Mouse (Mus musculus) midbrain, postnatal 0 days (tissue): ENCODE data around the gene Gm7029. TPM values are rescaled to one million over a fixed set of nuclear protein-coding genes. Genes with fewer than 3 reads are reported as not detected.
"Not testable (repeated sequence)": the region's sequence is repeated elsewhere in the genome, so short reads cannot be mapped to it uniquely, and the experiment has no call there.

ENCODE experiments used
- ATAC-seq: fragments of 200-750 bp; cut with Nextera tagmentation; 2 replicates; pipeline ENCODE4 v1.8.0; 2017; ENCODE audit warnings: moderate number of reproducible peaks, mild to moderate bottlenecking, moderate TSS enrichment, moderate library complexity; ENCODE audit not compliant: low FRiP score
- DNase-seq: peaks from one replicate; pipeline ENCODE4 v3.0.0-alpha.2; 2015; ENCODE audit warnings: low spot score
- H3K27ac ChIP-seq: fragments of 300-500 bp; sonication (generic); 2 replicates; pipeline ENCODE4 v1.5.1; 2014; ENCODE audit warnings: low read depth, mild to moderate bottlenecking, low read length, mixed read lengths
- H3K27me3 ChIP-seq: fragments of 300-500 bp; sonication (generic); 2 replicates; pipeline ENCODE4 v1.6.1; 2014; ENCODE audit warnings: low read length, control low read depth, mixed read lengths; ENCODE audit not compliant: insufficient read depth
- H3K36me3 ChIP-seq: fragments of 300-500 bp; sonication (generic); 2 replicates; pipeline ENCODE4 v1.6.1; 2014; ENCODE audit warnings: low read length, control low read depth, mixed read lengths; ENCODE audit not compliant: insufficient read depth
- H3K4me1 ChIP-seq: fragments of 300-500 bp; sonication (generic); 2 replicates; pipeline ENCODE4 v1.6.1; 2014; ENCODE audit warnings: mild to moderate bottlenecking, control low read depth, antibody characterized with exemption, low read length, mixed read lengths; ENCODE audit not compliant: insufficient read depth
- H3K4me2 ChIP-seq: fragments of 300-500 bp; sonication (generic); 2 replicates; pipeline ENCODE4 v1.6.1; 2014; ENCODE audit warnings: low read depth, mild to moderate bottlenecking, low read length, mixed read lengths; ENCODE audit not compliant: poor library complexity, severe bottlenecking
- H3K4me3 ChIP-seq: fragments of 300-500 bp; sonication (generic); 2 replicates; pipeline ENCODE4 v1.5.1; 2014; ENCODE audit warnings: low read depth, mild to moderate bottlenecking, low read length, moderate library complexity
- H3K9ac ChIP-seq: fragments of 300-500 bp; sonication (generic); replicated peaks from 2 replicates; pipeline ENCODE4 v1.6.1; 2014; ENCODE audit warnings: mild to moderate bottlenecking, low read length, moderate library complexity, mixed read lengths; ENCODE audit not compliant: poor library complexity, severe bottlenecking
- H3K9me3 ChIP-seq: fragments of 300-500 bp; sonication (generic); 2 replicates; pipeline ENCODE4 v1.6.1; 2016; ENCODE audit warnings: low read length, control low read depth
- CTCF ChIP-seq: IDR thresholded peaks from 2 replicates; pipeline ENCODE4 v1.5.1; 2016; ENCODE audit warnings: antibody characterized with exemption, mild to moderate bottlenecking
- WGBS: fragments of 180-500 bp; shearing (Covaris S2); extraction: QIAGEN DNeasy Blood & Tissue Kit; methylation state at CpG from one replicate; pipeline ENCODE4 v1.1.7; 2014; 5-methylcytosine and 5-hydroxymethylcytosine counted together
- polyA plus RNA-seq: library from polyadenylated mRNA; unstranded; fragments of >200 nt; fragmentation: Nextera tagmentation; extraction: Ambion mirVana; gene quantifications from 2 replicates; pipeline ENCODE4 v1.2.1, GENCODE M21; 2015
- total RNA-seq: library from RNA; depleted of rRNA; stranded (reverse); fragments of >200 nt; gene quantifications from 2 replicates; pipeline ENCODE4 v1.2.3, GENCODE M21; 2014

Gene Gm7029
- total and polyA plus RNA-seq, 2 experiments from 2014 or later, result not detected

DNA sequence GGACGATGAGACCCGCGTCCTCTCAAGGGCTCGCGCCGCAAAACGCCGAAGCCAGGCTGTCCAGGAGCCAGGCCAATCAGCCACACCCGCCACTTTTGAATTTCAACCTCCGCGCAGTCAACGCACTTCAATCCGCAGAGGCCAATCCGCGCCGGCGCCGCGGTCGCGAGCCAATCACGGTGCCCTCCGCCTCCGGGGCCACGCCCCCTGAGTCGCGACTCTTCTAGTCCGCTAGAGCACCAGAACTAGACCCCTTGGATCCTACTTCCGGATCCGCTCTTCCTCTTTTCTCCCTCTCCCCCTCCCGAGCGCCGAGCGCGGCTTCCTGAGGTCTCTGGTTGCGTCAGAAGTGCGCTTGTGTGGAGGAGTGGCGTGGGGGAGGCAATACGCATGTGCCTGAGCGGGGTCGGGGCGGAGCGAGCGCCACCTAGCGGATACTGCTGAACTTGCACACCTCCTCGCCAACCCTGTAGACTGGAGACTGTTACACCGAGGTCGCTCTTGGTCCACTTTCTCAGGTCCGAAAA lies 17.0 kb downstream of the Gm7029 start, which contains the start of gene Kifc1:
Kifc1 (minus strand) TSS at position 129 of the 527 bp plus-strand sequence.
- peak within 1 kb of the TSS; percentile 50 for H3K4me3 ChIP-seq
- no peak within 1 kb of the TSS for H3K27ac ChIP-seq
- no peaks in the 10 kb centered on the region for H3K36me3 ChIP-seq
- peak; percentile 100 for TF ChIP-seq CTCF
- H3K4me1 ChIP-seq, result no peaks in the 10 kb centered on the region
- no peak within 1 kb of the TSS; the same call in 1 of the 2 replicates for H3K9ac ChIP-seq
- DNase-seq, result peak; percentile 100
- peak within 1 kb of the TSS; percentile 66 for H3K4me2 ChIP-seq
- peak; percentile 99 for ATAC-seq
- no peaks in the 10 kb centered on the region for H3K9me3 ChIP-seq
- under 1% methylated on average over 49 of the region's 49 CpGs for WGBS
- no peaks in the 10 kb centered on the region for H3K27me3 ChIP-seq

DNA sequence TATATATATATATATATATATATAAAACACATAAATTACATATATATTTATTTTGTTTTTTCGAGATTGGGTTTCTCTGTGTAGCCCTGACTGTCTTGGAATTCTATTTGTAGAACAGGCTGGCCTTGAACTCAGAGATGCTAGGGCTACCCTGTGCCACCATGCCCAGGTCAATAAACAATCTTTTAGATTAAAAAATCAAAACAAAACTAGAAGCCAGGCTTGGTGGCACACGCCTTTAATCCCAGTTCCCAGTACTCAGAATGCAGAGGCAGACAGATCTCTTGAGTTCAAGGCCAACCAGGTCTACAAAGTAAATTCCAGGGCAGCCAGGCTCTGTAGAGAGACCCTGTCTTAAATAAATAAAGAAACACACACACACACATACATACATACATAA lies 17.7 kb downstream of the Gm7029 start:
- no peak overlapping the region for H3K27ac ChIP-seq
- no peaks in the 10 kb centered on the region for H3K36me3 ChIP-seq
- H3K4me1 ChIP-seq, result no peaks in the 10 kb centered on the region
- no peak for TF ChIP-seq CTCF
- H3K9ac ChIP-seq, result no peak overlapping the region
- DNase-seq (no peak), ATAC-seq (no peak)
- H3K9me3 ChIP-seq, result no peaks in the 10 kb centered on the region
- 68% methylated on average over 2 of the region's 2 CpGs for WGBS
- H3K4me2 ChIP-seq, result no peak overlapping the region
- no peaks in the 10 kb centered on the region for H3K27me3 ChIP-seq
- no peak overlapping the region for H3K4me3 ChIP-seq

DNA sequence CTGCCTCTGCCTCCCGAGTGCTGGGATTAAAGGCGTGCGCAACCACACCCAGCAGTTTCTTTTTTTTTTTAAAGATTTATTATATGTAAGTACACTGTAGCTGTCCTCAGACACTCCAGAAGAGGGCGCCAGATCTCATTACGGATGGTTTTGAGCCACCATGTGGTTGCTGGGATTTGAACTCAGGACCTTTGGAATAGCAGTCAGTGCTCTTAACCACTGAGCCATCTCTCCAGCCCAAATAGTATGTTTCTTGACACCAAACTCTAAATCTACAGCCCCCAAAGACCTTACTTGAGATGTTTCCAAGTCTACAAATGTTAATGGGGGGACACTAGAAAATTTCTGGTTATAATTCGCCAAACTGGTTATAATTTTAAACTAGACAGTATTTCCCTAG lies 18.3 kb downstream of the Gm7029 start:
- H3K27me3 ChIP-seq, H3K4me2 ChIP-seq, H3K27ac ChIP-seq, H3K9me3 ChIP-seq, H3K9ac ChIP-seq, ATAC-seq, H3K4me3 ChIP-seq, H3K4me1 ChIP-seq, DNase-seq, H3K36me3 ChIP-seq: not testable (repeated sequence)
- WGBS, result 69% methylated on average over 6 of the region's 6 CpGs
- TF ChIP-seq CTCF, result peak; percentile 18; the same call in 1 of the 2 replicates

DNA sequence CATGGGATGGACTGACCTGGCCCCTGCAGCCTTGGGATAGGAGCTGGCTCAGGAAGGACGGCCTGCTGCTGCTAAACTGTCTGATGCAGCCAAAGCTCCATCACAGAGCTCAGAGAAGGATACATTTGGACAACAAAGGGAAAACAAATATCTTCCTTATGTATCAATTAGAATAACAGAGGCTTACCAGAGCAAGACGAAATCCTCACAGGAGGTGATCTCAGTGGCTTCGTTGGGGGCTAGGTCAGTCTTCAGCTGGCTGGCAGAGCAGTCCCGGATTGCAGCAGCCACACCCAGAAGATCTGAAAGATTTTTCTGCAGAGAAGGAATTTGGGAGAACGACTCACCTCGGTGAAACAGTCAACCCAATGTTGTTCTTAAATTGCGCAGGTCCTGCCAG lies 18.8 kb downstream of the Gm7029 start:
- WGBS, result 17% methylated on average over 7 of the region's 7 CpGs
- no peaks in the 10 kb centered on the region for H3K9me3 ChIP-seq

DNA sequence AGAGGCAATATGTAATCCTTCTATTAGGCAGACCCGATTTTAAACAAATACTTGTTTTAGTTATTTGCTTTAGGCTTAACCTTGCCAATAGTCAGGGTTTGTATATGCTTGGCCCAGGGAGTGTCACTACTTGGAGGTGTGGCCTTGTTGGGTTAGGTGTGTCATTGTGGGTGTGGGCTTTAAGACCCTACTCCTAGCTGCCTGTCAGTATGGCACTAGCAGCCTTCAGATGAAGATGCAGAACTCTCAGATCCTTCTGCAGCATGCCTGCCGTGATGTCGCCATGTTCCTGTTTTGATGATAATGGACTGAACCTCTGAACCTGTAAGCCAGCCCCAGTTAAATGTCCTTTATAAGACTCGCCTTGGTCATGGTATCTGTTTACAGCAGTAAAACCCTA lies 19.4 kb downstream of the Gm7029 start:
- H3K27ac ChIP-seq, H3K27me3 ChIP-seq, H3K4me3 ChIP-seq, H3K4me2 ChIP-seq, H3K4me1 ChIP-seq, H3K9ac ChIP-seq, H3K9me3 ChIP-seq, H3K36me3 ChIP-seq, DNase-seq, ATAC-seq: not testable (repeated sequence)
- WGBS, result 79% methylated on average over 4 of the region's 4 CpGs

More for the DNA sequence above, 18.8 kb downstream of the Gm7029 start:
- H3K4me1 ChIP-seq, result no peaks in the 10 kb centered on the region
- DNase-seq (no peak), ATAC-seq (no peak)
- no peak overlapping the region for H3K4me3 ChIP-seq
- H3K4me2 ChIP-seq, result no peak overlapping the region
- H3K27me3 ChIP-seq, result no peaks in the 10 kb centered on the region
- H3K27ac ChIP-seq, result no peak overlapping the region
- no peak for TF ChIP-seq CTCF
- no peak overlapping the region for H3K9ac ChIP-seq
- no peaks in the 10 kb centered on the region for H3K36me3 ChIP-seq

DNA sequence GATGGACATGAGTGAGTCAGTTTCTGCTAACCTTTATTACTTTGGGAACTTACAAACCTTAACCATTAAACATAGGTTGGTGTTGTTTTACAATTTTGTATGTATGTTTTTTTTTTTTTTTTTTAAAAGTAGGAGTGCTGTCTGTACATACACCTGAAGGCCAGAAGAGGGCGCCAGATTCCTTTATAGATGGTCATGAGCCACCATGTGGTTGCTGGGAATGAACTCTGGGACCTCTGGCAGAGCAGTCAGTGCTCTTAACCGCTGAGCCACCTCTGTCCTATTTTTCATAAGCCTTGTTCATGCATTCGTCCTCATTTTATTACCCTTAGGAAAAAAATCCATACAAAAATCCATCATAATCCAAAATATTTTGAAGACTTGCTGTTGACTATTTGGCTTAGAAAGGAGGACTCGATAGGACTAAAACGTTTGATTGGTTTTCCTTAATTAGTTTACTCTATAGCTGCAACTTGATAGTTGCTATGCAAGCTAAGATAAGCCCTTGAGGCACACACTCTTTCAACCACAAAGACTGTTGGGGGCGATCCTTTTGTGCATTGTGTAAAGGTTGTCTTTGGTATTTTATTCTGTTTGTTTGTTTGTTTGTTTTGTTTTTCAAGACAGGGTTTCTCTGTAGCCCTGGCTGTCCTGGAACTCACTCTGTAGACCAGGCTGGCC lies 23.6 kb downstream of the Gm7029 start:
- H3K4me1 ChIP-seq, result no peaks in the 10 kb centered on the region
- no peak overlapping the region for H3K27ac ChIP-seq
- no peaks in the 10 kb centered on the region for H3K9me3 ChIP-seq
- no peak overlapping the region for H3K4me2 ChIP-seq
- DNase-seq (peak; percentile 67), ATAC-seq (no peak)
- H3K4me3 ChIP-seq, result no peak overlapping the region
- no peaks in the 10 kb centered on the region for H3K27me3 ChIP-seq
- H3K9ac ChIP-seq, result no peak overlapping the region
- 46% methylated on average over 6 of the region's 6 CpGs for WGBS
- no peaks in the 10 kb centered on the region for H3K36me3 ChIP-seq
- peak; percentile 69 for TF ChIP-seq CTCF

DNA sequence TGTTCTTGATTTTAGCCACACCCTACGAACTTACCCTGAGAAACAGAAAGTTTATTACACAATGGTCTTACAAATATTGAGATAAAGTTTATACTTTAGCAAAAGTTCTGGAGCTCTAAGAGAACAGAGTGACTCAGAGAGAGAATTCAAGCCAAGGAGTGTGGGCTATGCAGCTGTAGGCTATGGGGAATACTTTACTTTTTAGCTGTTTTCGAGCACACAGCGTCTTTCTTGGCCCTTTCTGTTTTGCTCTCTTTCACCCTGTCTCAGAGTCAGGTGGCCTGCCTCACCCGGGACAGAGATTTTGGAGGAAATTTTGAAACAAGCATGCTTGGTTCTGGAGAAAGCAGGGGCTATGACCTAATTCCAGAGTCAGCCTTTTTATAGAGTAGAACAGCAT lies 24.6 kb downstream of the Gm7029 start:
- not testable (repeated sequence) for H3K27ac ChIP-seq, H3K9ac ChIP-seq, DNase-seq, H3K4me3 ChIP-seq, H3K9me3 ChIP-seq, H3K27me3 ChIP-seq, H3K36me3 ChIP-seq, H3K4me2 ChIP-seq, H3K4me1 ChIP-seq, ATAC-seq
- 85% methylated on average over 4 of the region's 4 CpGs for WGBS
